In genomic region chr7:142666109-142666508, GRCm38 (mm10) we compare ENCODE assay signal across 14 mouse cellular contexts. TPM values are rescaled to one million over a fixed set of nuclear protein-coding genes. Genes with fewer than 3 reads are reported as not detected.
DNase-seq lines count a peak whose midpoint lies in the region; ATAC-seq lines count a peak whose summit lies in the region.
"Had no signal": no experiment of that assay in that cellular context is flagged by ENCODE, and none has a peak within 500 bp of the region (broad histone marks: within the 10 kb centered on the region; RNA-seq: fewer than 3 reads in every experiment).

No protein-coding gene starts in this region.

- H3K9me3 ChIP-seq in heart, embryonic 16.5 days (replicated peaks; ENCODE audit: control insufficient read depth, low read length), result peaks cover 24% of the 10 kb centered on the region
- peaks cover 23% of the 10 kb centered on the region for H3K9me3 ChIP-seq in heart, embryonic 11.5 days (replicated peaks; ENCODE audit: control insufficient read depth, low read length)
- H3K9me3 ChIP-seq in midbrain, embryonic 10.5 days (replicated peaks), result peaks cover 28% of the 10 kb centered on the region
- peaks cover 15% of the 10 kb centered on the region for H3K9me3 ChIP-seq in midbrain, embryonic 13.5 days
- H3K9me3 ChIP-seq in limb, embryonic 10.5 days (replicated peaks), result peaks cover 16% of the 10 kb centered on the region
- H3K9me3 ChIP-seq: forebrain, embryonic 15.5 days; midbrain, embryonic 15.5 days had no signal

- H3K4me3 ChIP-seq in heart, embryonic 16.5 days (ENCODE audit: low read length), result peak overlapping the region; percentile 9; the same call in 1 of the 2 replicates
- H3K4me3 ChIP-seq in heart, embryonic 11.5 days (ENCODE audit: low read depth, low read length), result no peak overlapping the region
- no peak overlapping the region for H3K4me3 ChIP-seq in midbrain, embryonic 10.5 days
- no peak overlapping the region for H3K4me3 ChIP-seq in midbrain, embryonic 13.5 days (replicated peaks)
- peak overlapping the region; percentile 77; the same call in 1 of the 2 replicates for H3K4me3 ChIP-seq in limb, embryonic 10.5 days
- H3K4me3 ChIP-seq: forebrain, embryonic 15.5 days; hindbrain, embryonic 13.5 days; liver, embryonic 13.5 days; midbrain, embryonic 15.5 days had no signal

- no peaks in the 10 kb centered on the region; the same call in 1 of the 2 replicates for H3K4me1 ChIP-seq in heart, embryonic 16.5 days (ENCODE audit: control insufficient read depth, insufficient read depth, low read length)
- H3K4me1 ChIP-seq in heart, embryonic 11.5 days (ENCODE audit: control insufficient read depth, insufficient read depth, low read length), result peaks cover 3% of the 10 kb centered on the region; the same call in 1 of the 2 replicates
- peaks cover 8% of the 10 kb centered on the region for H3K4me1 ChIP-seq in midbrain, embryonic 10.5 days
- peaks cover 6% of the 10 kb centered on the region; the same call in 1 of the 2 replicates for H3K4me1 ChIP-seq in midbrain, embryonic 13.5 days (replicated peaks)
- peaks cover 36% of the 10 kb centered on the region for H3K4me1 ChIP-seq in limb, embryonic 10.5 days
- H3K4me1 ChIP-seq: liver, embryonic 13.5 days had no signal

- peaks cover 35% of the 10 kb centered on the region for H3K27me3 ChIP-seq in heart, embryonic 16.5 days (ENCODE audit: control insufficient read depth, insufficient read depth, low read length)
- H3K27me3 ChIP-seq in heart, embryonic 11.5 days (ENCODE audit: control insufficient read depth, insufficient read depth, low read length), result peaks cover 37% of the 10 kb centered on the region
- H3K27me3 ChIP-seq in midbrain, embryonic 10.5 days (ENCODE audit: low read depth, poor library complexity, severe bottlenecking), result peaks cover 69% of the 10 kb centered on the region
- peaks cover 61% of the 10 kb centered on the region for H3K27me3 ChIP-seq in midbrain, embryonic 13.5 days
- peaks cover 62% of the 10 kb centered on the region for H3K27me3 ChIP-seq in limb, embryonic 10.5 days (ENCODE audit: low read depth, poor library complexity, severe bottlenecking)

- H3K4me2 ChIP-seq in heart, embryonic 16.5 days (ENCODE audit: low read depth, low read length), result no peak overlapping the region
- no peak overlapping the region; the same call in 1 of the 2 replicates for H3K4me2 ChIP-seq in heart, embryonic 11.5 days
- no peak overlapping the region for H3K4me2 ChIP-seq in midbrain, embryonic 13.5 days (replicated peaks)
- H3K4me2 ChIP-seq: forebrain, embryonic 15.5 days; hindbrain, embryonic 13.5 days; liver, embryonic 13.5 days; midbrain, embryonic 15.5 days had no signal

- no peak overlapping the region for H3K9ac ChIP-seq in heart, embryonic 16.5 days (ENCODE audit: low read length)
- H3K9ac ChIP-seq in heart, embryonic 11.5 days (ENCODE audit: low read depth, low read length), result no peak overlapping the region
- H3K9ac ChIP-seq in midbrain, embryonic 13.5 days (replicated peaks), result no peak overlapping the region
- H3K9ac ChIP-seq: forebrain, embryonic 15.5 days; hindbrain, embryonic 13.5 days; liver, embryonic 13.5 days; midbrain, embryonic 15.5 days had no signal

- WGBS in heart, embryonic 16.5 days, result 66% methylated on average over 4 of the region's 4 CpGs
- 63% methylated on average over 4 of the region's 4 CpGs for WGBS in heart, embryonic 11.5 days (ENCODE audit: insufficient replicate concordance)
- WGBS in midbrain, embryonic 10.5 days, result 80% methylated on average over 4 of the region's 4 CpGs
- WGBS in midbrain, embryonic 13.5 days, result 72% methylated on average over 4 of the region's 4 CpGs
- WGBS in limb, embryonic 10.5 days, result 84% methylated on average over 4 of the region's 4 CpGs

- H3K27ac ChIP-seq in heart, embryonic 16.5 days (ENCODE audit: low read length), result no peak overlapping the region; the same call in 1 of the 2 replicates
- H3K27ac ChIP-seq in heart, embryonic 11.5 days (ENCODE audit: low read depth, low read length), result no peak overlapping the region; the same call in 1 of the 2 replicates
- no peak overlapping the region for H3K27ac ChIP-seq in midbrain, embryonic 10.5 days (replicated peaks)
- H3K27ac ChIP-seq in midbrain, embryonic 13.5 days, result no peak overlapping the region
- H3K27ac ChIP-seq in limb, embryonic 10.5 days, result peak overlapping the region; percentile 99
- H3K27ac ChIP-seq: forebrain, embryonic 15.5 days; hindbrain, embryonic 13.5 days; liver, embryonic 13.5 days; midbrain, embryonic 15.5 days had no signal

- no peak for ATAC-seq in heart, embryonic 16.5 days (replicated peaks; ENCODE audit: extremely low read depth, insufficient read depth, low FRiP score)
- no peak for ATAC-seq in heart, embryonic 11.5 days (replicated peaks; ENCODE audit: insufficient number of reproducible peaks, low FRiP score, low TSS enrichment)
- no peak for ATAC-seq in midbrain, embryonic 13.5 days
- ATAC-seq: forebrain, embryonic 15.5 days; midbrain, embryonic 15.5 days had no signal

- DNase-seq in midbrain, embryonic 10.5 days (ENCODE audit: low spot score), result peak; percentile 10
- no peak for DNase-seq in limb, embryonic 10.5 days (ENCODE audit: low spot score)
- no peak for DNase-seq in spleen, postnatal 14 days (ENCODE audit: low spot score in 2 of 2)
- no peak for DNase-seq in lung, adult 18-20 months
- DNase-seq: liver, embryonic 13.5 days; right cerebral cortex, adult 18-20 months had no signal

- peaks cover 20% of the 10 kb centered on the region for H3K36me3 ChIP-seq in heart, embryonic 16.5 days (ENCODE audit: control insufficient read depth, insufficient read depth)
- H3K36me3 ChIP-seq in heart, embryonic 11.5 days (ENCODE audit: control insufficient read depth, insufficient read depth, low read length), result peaks cover 13% of the 10 kb centered on the region; the same call in 1 of the 2 replicates
- no peaks in the 10 kb centered on the region for H3K36me3 ChIP-seq in midbrain, embryonic 10.5 days
- no peaks in the 10 kb centered on the region for H3K36me3 ChIP-seq in midbrain, embryonic 13.5 days
- H3K36me3 ChIP-seq in limb, embryonic 10.5 days, result peaks cover 48% of the 10 kb centered on the region
- H3K36me3 ChIP-seq: forebrain, embryonic 15.5 days; hindbrain, embryonic 13.5 days; midbrain, embryonic 15.5 days had no signal

RNA-seq across cellular contexts. Expression of gene Igf2, which starts 0.5 kb away (rescaled TPM):
- polyA plus RNA-seq in heart, embryonic 16.5 days (2015; fragmentation: Nextera tagmentation; extraction: Ambion mirVana), result 914 and 1,144 TPM in 2 replicates
- 1,098 and 1,138 TPM in 2 replicates for polyA plus RNA-seq in heart, embryonic 11.5 days (2014; fragmentation: Nextera tagmentation; extraction: Ambion mirVana)
- 151 and 161 TPM in 2 replicates for polyA plus RNA-seq in midbrain, embryonic 10.5 days (2016; fragmentation: Nextera tagmentation; extraction: Ambion mirVana)
- polyA plus RNA-seq in midbrain, embryonic 13.5 days (2015; fragmentation: Nextera tagmentation; extraction: Ambion mirVana), result 96.3 and 112 TPM in 2 replicates
- polyA plus RNA-seq in limb, embryonic 10.5 days (2016; fragmentation: Nextera tagmentation; extraction: Ambion mirVana), result 769 and 872 TPM in 2 replicates

RNA-seq across cellular contexts. Expression of gene Gm49394, which starts 3.6 kb away (rescaled TPM):
- polyA plus RNA-seq in heart, embryonic 16.5 days (2015; fragmentation: Nextera tagmentation; extraction: Ambion mirVana), result 0.32 TPM in 1 of 2 replicates, not detected in the other
- 0.16 and 0.37 TPM in 2 replicates for polyA plus RNA-seq in heart, embryonic 11.5 days (2014; fragmentation: Nextera tagmentation; extraction: Ambion mirVana)
- polyA plus RNA-seq in midbrain, embryonic 10.5 days (2016; fragmentation: Nextera tagmentation; extraction: Ambion mirVana), result not detected in 2 replicates
- not detected in 2 replicates for polyA plus RNA-seq in midbrain, embryonic 13.5 days (2015; fragmentation: Nextera tagmentation; extraction: Ambion mirVana)
- 0.09 and 0.11 TPM in 2 replicates for polyA plus RNA-seq in limb, embryonic 10.5 days (2016; fragmentation: Nextera tagmentation; extraction: Ambion mirVana)
- polyA plus RNA-seq: gonadal fat pad, adult 2 months; hindbrain, embryonic 13.5 days; liver, embryonic 13.5 days; lung, postnatal 0 days; midbrain, embryonic 15.5 days had no signal

Comparison
In these comparisons a context has a peak if more than half of its experiments do, and no peak if none do; other contexts are left out.
1. H3K4me3 ChIP-seq: peak in heart, embryonic 16.5 days (single experiment) and limb, embryonic 10.5 days (single experiment); none in heart, embryonic 11.5 days (single experiment), midbrain, embryonic 10.5 days (single experiment) and midbrain, embryonic 13.5 days (single experiment).